Mouse (Mus musculus): ENCODE results near the gene Map2k7. TPM values are rescaled to one million over a fixed set of nuclear protein-coding genes. Genes with fewer than 3 reads are reported as not detected.
A peak's percentile ranks its signal among the peaks of the same experiment; 100 is the strongest.

Gene Map2k7
- polyA plus RNA-seq, 1 experiment: 60.4 TPM

GRCm38 (mm10) chr8:4269609-4270008 lies 31.1 kb downstream of the Map2k7 start:
- Histone ChIP-seq H3K4me1 (ENCODE audit: control insufficient read depth, insufficient read depth, low read length) (peaks cover 2% of the 10 kb centered on the region; the same call in 1 of the 2 replicates), H3K4me3 (ENCODE audit: insufficient read depth, low read length) (no peak overlapping the region), H3K27ac (ENCODE audit: insufficient read depth, low read length) (no peak overlapping the region)
- TF ChIP-seq POLR2A (IDR thresholded peaks at IDR 0.05; ENCODE audit: extremely low read depth, insufficient read depth, low read length) (no peak), CTCF (IDR thresholded peaks at IDR 0.05; ENCODE audit: extremely low read depth, insufficient read depth, low read length) (no peak)

- H3K4me3 ChIP-seq (ENCODE audit: insufficient read depth, low read length): peak within 1 kb of the TSS; percentile 43
- TF ChIP-seq POLR2A (IDR thresholded peaks at IDR 0.05; ENCODE audit: extremely low read depth, insufficient read depth, low read length) (peak; percentile 78), CTCF (IDR thresholded peaks at IDR 0.05; ENCODE audit: extremely low read depth, insufficient read depth, low read length) (no peak)
- peaks cover 2% of the 10 kb centered on the region; the same call in 1 of the 2 replicates for H3K4me1 ChIP-seq (ENCODE audit: control insufficient read depth, insufficient read depth, low read length)
- H3K27ac ChIP-seq (ENCODE audit: insufficient read depth, low read length): 0 out of 2 replicates have a peak within 1 kb of the TSS, but pooled peaks have one; percentile 16
Observed at GRCm38 (mm10) chr8:4275275-4276110, 37.0 kb downstream of the Map2k7 start, which contains the start of gene Timm44. Gene Timm44 (minus strand): TSS chr8:4275913.

DNA sequence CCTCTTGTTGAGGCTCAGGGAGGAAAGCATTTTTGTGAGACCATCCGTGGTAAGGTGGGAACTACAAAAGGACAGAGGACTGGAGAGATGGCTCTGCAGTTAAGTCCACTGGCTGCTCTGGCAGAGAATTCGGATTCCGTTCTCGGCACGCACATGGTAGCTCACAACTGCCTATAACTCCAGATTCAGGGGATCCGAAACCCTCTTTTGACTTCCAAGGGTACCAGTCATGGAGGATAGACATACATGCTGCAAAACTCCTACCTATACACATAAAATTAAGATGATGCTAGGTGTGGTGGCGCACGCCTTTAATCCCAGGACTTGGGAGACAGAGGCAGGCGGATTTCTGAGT lies 37.5 kb downstream of the Map2k7 start:
- Histone ChIP-seq H3K4me1 (ENCODE audit: control insufficient read depth, insufficient read depth, low read length) (peaks cover 2% of the 10 kb centered on the region; the same call in 1 of the 2 replicates), H3K27ac (ENCODE audit: insufficient read depth, low read length) (0 out of 2 replicates have a peak overlapping the region, but pooled peaks have one; percentile 16), H3K4me3 (ENCODE audit: insufficient read depth, low read length) (peak overlapping the region; percentile 43)
- TF ChIP-seq POLR2A (IDR thresholded peaks at IDR 0.05; ENCODE audit: extremely low read depth, insufficient read depth, low read length) (0 out of 2 replicates have a peak, but pooled peaks have one; percentile 5), CTCF (IDR thresholded peaks at IDR 0.05; ENCODE audit: extremely low read depth, insufficient read depth, low read length) (no peak)

GRCm38 (mm10) chr8:4292738-4293137 lies 54.2 kb downstream of the Map2k7 start:
- no peak overlapping the region for H3K27ac ChIP-seq (ENCODE audit: insufficient read depth, low read length)

More at GRCm38 (mm10) chr8:4292738-4293137, 54.2 kb downstream of the Map2k7 start:
- TF ChIP-seq CTCF (IDR thresholded peaks at IDR 0.05; ENCODE audit: extremely low read depth, insufficient read depth, low read length) (no peak), POLR2A (IDR thresholded peaks at IDR 0.05; ENCODE audit: extremely low read depth, insufficient read depth, low read length) (no peak)
- Histone ChIP-seq H3K4me1 (ENCODE audit: control insufficient read depth, insufficient read depth, low read length) (no peaks in the 10 kb centered on the region), H3K4me3 (ENCODE audit: insufficient read depth, low read length) (no peak overlapping the region)

Other genes with a start within 250 kb of the Map2k7 start
- 0.54 and 0.61 TPM in 2 replicates for gene Cd209f, start 132.9 kb upstream of the Map2k7 start, polyA plus RNA-seq (2012; rRNA removed)
- gene Cd209g, start 104.6 kb upstream of the Map2k7 start, polyA plus RNA-seq (2012; rRNA removed): 0.09 and 0.23 TPM in 2 replicates
- gene Evi5l, start 72.2 kb upstream of the Map2k7 start, polyA plus RNA-seq (2012; rRNA removed): 74.9 and 75.3 TPM in 2 replicates
- 16.7 and 18.6 TPM in 2 replicates for gene Prr36, start 21.3 kb upstream of the Map2k7 start, polyA plus RNA-seq (2012; rRNA removed)
- gene Lrrc8e, start 11.9 kb upstream of the Map2k7 start, polyA plus RNA-seq (2012; rRNA removed): 0.04 TPM in 1 of 2 replicates, not detected in the other
- 4.8 and 5.8 TPM in 2 replicates for gene Gm49320, start 125 bp downstream of the Map2k7 start, polyA plus RNA-seq (2012; rRNA removed)
- gene Tgfbr3l, start 9.5 kb downstream of the Map2k7 start, polyA plus RNA-seq (2012; rRNA removed): 26.4 and 27.5 TPM in 2 replicates
- gene Snapc2, start 14.3 kb downstream of the Map2k7 start, polyA plus RNA-seq (2012; rRNA removed): 48.8 and 48.9 TPM in 2 replicates
- gene Ctxn1, start 20.5 kb downstream of the Map2k7 start, polyA plus RNA-seq (2012; rRNA removed): 1,021 and 1,048 TPM in 2 replicates
- 92.9 and 111 TPM in 2 replicates for gene Timm44, start 37.2 kb downstream of the Map2k7 start, polyA plus RNA-seq (2012; rRNA removed)
- 16.1 and 16.4 TPM in 2 replicates for gene Ccl25, start 86.5 kb downstream of the Map2k7 start, polyA plus RNA-seq (2012; rRNA removed)
- gene Elavl1, start 86.7 kb downstream of the Map2k7 start, polyA plus RNA-seq (2012; rRNA removed): 35.1 and 35.6 TPM in 2 replicates

Data from cortical plate, adult 2 months (tissue).